Mouse (Mus musculus): Measurements from ENCODE around the gene Galnt9. TPM values are rescaled to one million over a fixed set of nuclear protein-coding genes. Genes with fewer than 3 reads are reported as not detected.

Galnt9 gene
- polyA plus RNA-seq, 2 experiments = 0.03 TPM; not detected in 1

DNA sequence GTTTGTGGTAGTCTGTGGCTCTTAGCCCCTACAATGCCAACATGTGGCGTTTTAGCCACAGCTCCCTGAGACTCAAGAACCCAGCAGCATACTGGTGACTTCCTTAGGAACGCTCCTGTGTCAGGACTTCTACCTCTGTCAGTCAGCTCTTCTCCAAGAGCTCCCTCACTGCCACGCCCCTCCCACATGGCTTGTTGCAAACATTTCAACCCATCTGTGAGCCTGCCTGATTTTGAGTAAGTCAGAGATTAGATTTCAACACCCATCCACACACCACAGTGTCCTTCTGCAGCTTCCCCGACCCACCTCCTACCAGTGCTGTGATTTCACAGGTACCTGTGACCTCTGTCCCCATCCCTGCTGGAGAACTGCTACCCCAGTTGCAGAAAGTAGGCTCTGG lies 43.9 kb upstream of the Galnt9 start:
- WGBS (ENCODE audit: insufficient replicate concordance) = 28% methylated on average over 4 of the region's 4 CpGs
- no peaks in the 10 kb centered on the region for H3K36me3 ChIP-seq (replicated peaks; ENCODE audit: control insufficient read depth, insufficient read depth, low read depth)
- no peak overlapping the region for H3K4me3 ChIP-seq (ENCODE audit: insufficient read depth in 1 of 2, low read depth in 2 of 2, low read length in 2 of 2)
- no peak overlapping the region for H3K4me2 ChIP-seq (ENCODE audit: low read depth)
- DNase-seq (ENCODE audit: low read depth in 3 of 3, low spot score in 3 of 3) = no peak
- no peaks in the 10 kb centered on the region for H3K4me1 ChIP-seq (replicated peaks; ENCODE audit: control insufficient read depth in 2 of 2, insufficient read depth in 2 of 2, low read length in 1 of 2)
- no peak for ATAC-seq (ENCODE audit: insufficient read depth)
- TF ChIP-seq CTCF (IDR thresholded peaks at IDR 0.05; ENCODE audit: low read depth) = no peak
- no peak for TF ChIP-seq EP300 (IDR thresholded peaks at IDR 0.05; ENCODE audit: low read depth)
- no peaks in the 10 kb centered on the region for H3K9me3 ChIP-seq (ENCODE audit: control insufficient read depth, low read length)
- H3K27ac ChIP-seq = no peak overlapping the region
- H3K27me3 ChIP-seq (ENCODE audit: control insufficient read depth, insufficient read depth, low read length) = no peaks in the 10 kb centered on the region
- no peak overlapping the region for H3K9ac ChIP-seq (replicated peaks)

DNA sequence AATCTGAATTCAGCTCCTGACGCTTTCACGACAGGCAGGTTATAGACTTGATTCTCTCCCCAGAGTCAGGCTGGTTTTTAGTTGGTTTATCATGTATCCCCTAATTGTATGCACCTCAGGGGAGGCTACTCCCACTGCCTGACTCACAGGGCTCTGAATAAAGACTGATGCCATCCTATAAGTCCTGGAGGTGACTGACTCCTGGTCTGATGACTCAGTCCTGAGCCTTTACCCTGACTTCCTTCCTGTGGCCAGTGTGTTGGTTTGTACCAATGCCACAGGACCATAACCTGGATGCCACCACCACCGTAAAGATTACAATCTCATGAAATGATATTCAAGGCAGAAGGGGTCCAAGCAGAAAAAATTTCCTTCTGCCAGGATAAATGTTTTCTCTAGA lies 40.8 kb upstream of the Galnt9 start:
- no peak for ATAC-seq (ENCODE audit: insufficient read depth)
- H3K9me3 ChIP-seq (ENCODE audit: control insufficient read depth, low read length) = no peaks in the 10 kb centered on the region
- H3K4me1 ChIP-seq (replicated peaks; ENCODE audit: control insufficient read depth in 2 of 2, insufficient read depth in 2 of 2, low read length in 1 of 2) = no peaks in the 10 kb centered on the region
- no peaks in the 10 kb centered on the region for H3K27me3 ChIP-seq (ENCODE audit: control insufficient read depth, insufficient read depth, low read length)
- 66% methylated on average over 3 of the region's 3 CpGs for WGBS (ENCODE audit: insufficient replicate concordance)
- H3K4me3 ChIP-seq (ENCODE audit: insufficient read depth in 1 of 2, low read depth in 2 of 2, low read length in 2 of 2) = no peak overlapping the region
- H3K36me3 ChIP-seq (replicated peaks; ENCODE audit: control insufficient read depth, insufficient read depth, low read depth) = no peaks in the 10 kb centered on the region
- H3K4me2 ChIP-seq (ENCODE audit: low read depth) = no peak overlapping the region
- DNase-seq (ENCODE audit: low read depth in 3 of 3, low spot score in 3 of 3) = no peak
- TF ChIP-seq EP300 (IDR thresholded peaks at IDR 0.05; ENCODE audit: low read depth) (no peak), CTCF (IDR thresholded peaks at IDR 0.05; ENCODE audit: low read depth) (no peak)
- no peak overlapping the region for H3K9ac ChIP-seq (replicated peaks)
- H3K27ac ChIP-seq = no peak overlapping the region

- no peak for DNase-seq (ENCODE audit: low read depth in 3 of 3, low spot score in 3 of 3)
- no peaks in the 10 kb centered on the region for H3K27me3 ChIP-seq (ENCODE audit: control insufficient read depth, insufficient read depth, low read length)
- no peak overlapping the region for H3K4me3 ChIP-seq (ENCODE audit: insufficient read depth in 1 of 2, low read depth in 2 of 2, low read length in 2 of 2)
- no peaks in the 10 kb centered on the region for H3K9me3 ChIP-seq (ENCODE audit: control insufficient read depth, low read length)
- 52% methylated on average over 10 of the region's 10 CpGs for WGBS (ENCODE audit: insufficient replicate concordance)
- H3K36me3 ChIP-seq (replicated peaks; ENCODE audit: control insufficient read depth, insufficient read depth, low read depth) = no peaks in the 10 kb centered on the region
- no peak overlapping the region for H3K4me2 ChIP-seq (ENCODE audit: low read depth)
- TF ChIP-seq EP300 (IDR thresholded peaks at IDR 0.05; ENCODE audit: low read depth) (no peak), CTCF (IDR thresholded peaks at IDR 0.05; ENCODE audit: low read depth) (no peak)
- no peak overlapping the region for H3K9ac ChIP-seq (replicated peaks)
- ATAC-seq (ENCODE audit: insufficient read depth) = no peak
- no peak overlapping the region for H3K27ac ChIP-seq
- H3K4me1 ChIP-seq (replicated peaks; ENCODE audit: control insufficient read depth in 2 of 2, insufficient read depth in 2 of 2, low read length in 1 of 2) = no peaks in the 10 kb centered on the region
Measured at GRCm38 (mm10) chr5:110505611-110506294, 38.4 kb upstream of the Galnt9 start.

DNA sequence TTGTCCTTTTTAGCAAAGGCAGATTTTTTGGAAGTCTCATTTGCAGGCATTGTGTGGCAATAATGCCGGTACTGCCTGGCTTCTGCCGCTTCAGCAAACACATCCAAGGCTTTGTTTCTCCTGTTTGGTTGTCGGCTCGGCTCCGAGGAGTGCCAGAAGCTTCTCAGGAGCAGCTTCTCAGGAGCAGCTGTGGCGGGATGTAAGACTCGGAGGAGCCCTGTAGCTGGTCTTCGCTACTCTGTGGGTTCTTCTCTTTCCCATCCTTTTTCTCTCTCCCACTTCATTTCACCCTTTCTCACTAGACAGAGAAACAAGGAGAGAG lies 37.9 kb upstream of the Galnt9 start:
- Histone ChIP-seq H3K4me2 (ENCODE audit: low read depth) (no peak overlapping the region), H3K27ac (no peak overlapping the region), H3K9me3 (ENCODE audit: control insufficient read depth, low read length) (no peaks in the 10 kb centered on the region), H3K9ac (replicated peaks) (no peak overlapping the region), H3K4me3 (ENCODE audit: insufficient read depth in 1 of 2, low read depth in 2 of 2, low read length in 2 of 2) (no peak overlapping the region), H3K27me3 (ENCODE audit: control insufficient read depth, insufficient read depth, low read length) (no peaks in the 10 kb centered on the region), H3K36me3 (replicated peaks; ENCODE audit: control insufficient read depth, insufficient read depth, low read depth) (no peaks in the 10 kb centered on the region), H3K4me1 (replicated peaks; ENCODE audit: control insufficient read depth in 2 of 2, insufficient read depth in 2 of 2, low read length in 1 of 2) (no peaks in the 10 kb centered on the region)
- TF ChIP-seq CTCF (IDR thresholded peaks at IDR 0.05; ENCODE audit: low read depth) (no peak), EP300 (IDR thresholded peaks at IDR 0.05; ENCODE audit: low read depth) (no peak)
- 53% methylated on average over 8 of the region's 8 CpGs for WGBS (ENCODE audit: insufficient replicate concordance)
- DNase-seq (ENCODE audit: low read depth in 3 of 3, low spot score in 3 of 3) (no peak), ATAC-seq (ENCODE audit: insufficient read depth) (no peak)

DNA sequence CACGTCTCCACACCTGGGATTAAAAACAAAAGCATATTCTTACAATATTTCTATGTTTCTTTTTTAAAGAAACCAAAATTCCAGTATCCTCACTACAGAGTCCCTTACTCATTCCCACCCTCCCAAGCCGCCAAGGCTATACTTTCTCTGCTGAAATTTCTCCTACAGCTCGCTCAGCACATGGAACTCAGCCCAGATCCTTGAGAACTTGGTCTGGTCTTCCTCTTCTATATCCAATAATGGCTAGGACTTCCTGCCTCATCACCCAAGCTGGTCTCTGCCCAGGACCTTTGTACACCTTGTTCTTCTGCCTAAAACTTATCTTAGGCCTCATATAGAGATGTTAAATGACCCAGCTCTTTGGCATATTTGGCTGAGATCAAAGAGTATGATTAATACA lies 37.3 kb upstream of the Galnt9 start:
- Histone ChIP-seq H3K4me2 (ENCODE audit: low read depth) (no peak overlapping the region), H3K27me3 (ENCODE audit: control insufficient read depth, insufficient read depth, low read length) (no peaks in the 10 kb centered on the region), H3K4me3 (ENCODE audit: insufficient read depth in 1 of 2, low read depth in 2 of 2, low read length in 2 of 2) (no peak overlapping the region), H3K9me3 (ENCODE audit: control insufficient read depth, low read length) (no peaks in the 10 kb centered on the region), H3K9ac (replicated peaks) (no peak overlapping the region), H3K36me3 (replicated peaks; ENCODE audit: control insufficient read depth, insufficient read depth, low read depth) (no peaks in the 10 kb centered on the region), H3K4me1 (replicated peaks; ENCODE audit: control insufficient read depth in 2 of 2, insufficient read depth in 2 of 2, low read length in 1 of 2) (no peaks in the 10 kb centered on the region), H3K27ac (no peak overlapping the region)
- ATAC-seq (ENCODE audit: insufficient read depth) (no peak), DNase-seq (ENCODE audit: low read depth in 3 of 3, low spot score in 3 of 3) (no peak)
- no peak for TF ChIP-seq EP300 (IDR thresholded peaks at IDR 0.05; ENCODE audit: low read depth)
- WGBS (ENCODE audit: insufficient replicate concordance) = 50% methylated on average over 3 of the region's 3 CpGs
